Mouse (Mus musculus) C2C12 (cell line): ENCODE data around the gene Slc4a4. TPM values are rescaled to one million over a fixed set of nuclear protein-coding genes. Genes with fewer than 3 reads are reported as not detected.

Experiments used
- H3K27me3 ChIP-seq: one replicate; pipeline ENCODE4 v1.6.1; 2011; ENCODE audit not compliant: control insufficient read depth, insufficient read depth, insufficient read length
- H3K36me3 ChIP-seq: one replicate; pipeline ENCODE4 v1.6.1; 2011; ENCODE audit not compliant: control insufficient read depth, insufficient read depth
- H3K4me3 ChIP-seq: one replicate; pipeline ENCODE4 v1.5.1; 2011; ENCODE audit warnings: mild to moderate bottlenecking, control low read depth; ENCODE audit not compliant: poor library complexity, insufficient read depth, severe bottlenecking
- H3K79me2 ChIP-seq: one replicate; pipeline ENCODE4 v1.6.1; 2011; ENCODE audit not compliant: control insufficient read depth, insufficient read depth
- H3K79me3 ChIP-seq: one replicate; pipeline ENCODE4 v1.6.1; 2011; ENCODE audit warnings: low read depth, control low read depth
- H3ac ChIP-seq: one replicate; pipeline ENCODE3; 2011; ENCODE audit warnings: low read depth; ENCODE audit not compliant: control insufficient read depth, insufficient read length
- CEBPB ChIP-seq: IDR thresholded peaks from one replicate; pipeline ENCODE4 v1.6.1; 2011; ENCODE audit warnings: low read depth, mild to moderate bottlenecking, control low read depth, moderate library complexity
- CTCF ChIP-seq: IDR thresholded peaks from one replicate; pipeline ENCODE4 v1.5.1; 2011; ENCODE audit not compliant: control insufficient read depth, insufficient read depth, insufficient read length
- FOSL1 ChIP-seq: IDR thresholded peaks from one replicate; pipeline ENCODE4 v1.8.0; 2011; ENCODE audit warnings: mild to moderate bottlenecking, low read length; ENCODE audit not compliant: poor library complexity, insufficient read depth, severe bottlenecking
- MAX ChIP-seq: IDR thresholded peaks from one replicate; pipeline ENCODE4 v1.6.1; 2011; ENCODE audit warnings: mild to moderate bottlenecking, control low read depth
- MYOD1 ChIP-seq: IDR thresholded peaks from one replicate; pipeline ENCODE4 v1.6.1; 2011; ENCODE audit warnings: low read depth; ENCODE audit not compliant: control insufficient read depth, insufficient read length
- MYOG ChIP-seq: IDR thresholded peaks from one replicate; pipeline ENCODE4 v1.6.1; 2011; ENCODE audit not compliant: control insufficient read depth, insufficient read length; ENCODE audit errors: extremely low read depth
- USF1 ChIP-seq: IDR thresholded peaks from one replicate; pipeline ENCODE4 v1.6.1; 2011; ENCODE audit warnings: low read depth, mild to moderate bottlenecking, control low read depth, moderate library complexity
- polyA plus RNA-seq: library from polyadenylated mRNA; unstranded; fragments of >200 nt; fragmentation: generic; extraction: Trizol; gene quantifications from one replicate; pipeline ENCODE4 v1.2.1, GENCODE M21; 2012; ENCODE audit warnings: missing spikeins

The Slc4a4 gene
- polyA plus RNA-seq, 1 experiment = 0.06 TPM

GRCm38 (mm10) chr5:88930129-88930528 lies 43.5 kb downstream of the Slc4a4 start:
- H3K79me3 ChIP-seq = no peaks in the 10 kb centered on the region
- H3K79me2 ChIP-seq = no peaks in the 10 kb centered on the region
- no peak overlapping the region for H3K4me3 ChIP-seq
- H3K36me3 ChIP-seq = no peaks in the 10 kb centered on the region
- H3K27me3 ChIP-seq = peaks cover 14% of the 10 kb centered on the region
- no peak overlapping the region for H3ac ChIP-seq
- TF ChIP-seq CEBPB = no peak
- no peak for TF ChIP-seq MYOG
- no peak for TF ChIP-seq CTCF
- no peak for TF ChIP-seq MYOD1
- no peak for TF ChIP-seq MAX

GRCm38 (mm10) chr5:88930611-88931010 lies 44.0 kb downstream of the Slc4a4 start:
- Histone ChIP-seq H3K4me3 (no peak overlapping the region), H3K36me3 (no peaks in the 10 kb centered on the region), H3K79me3 (no peaks in the 10 kb centered on the region), H3K79me2 (no peaks in the 10 kb centered on the region), H3ac (no peak overlapping the region), H3K27me3 (peaks cover 11% of the 10 kb centered on the region)
- TF ChIP-seq CTCF (no peak), USF1 (no peak), MYOG (no peak), MYOD1 (no peak), MAX (no peak), FOSL1 (no peak), CEBPB (no peak)

GRCm38 (mm10) chr5:88931176-88931575 lies 44.6 kb downstream of the Slc4a4 start:
- TF ChIP-seq MAX (no peak), MYOD1 (no peak), FOSL1 (no peak), CEBPB (no peak), USF1 (no peak), MYOG (no peak), CTCF (no peak)
- Histone ChIP-seq H3K79me3 (no peaks in the 10 kb centered on the region), H3K4me3 (no peak overlapping the region)

GRCm38 (mm10) chr5:88933454-88933853 lies 46.8 kb downstream of the Slc4a4 start:
- Histone ChIP-seq H3K27me3 (no peaks in the 10 kb centered on the region), H3K79me3 (no peaks in the 10 kb centered on the region), H3K4me3 (no peak overlapping the region), H3ac (no peak overlapping the region), H3K79me2 (no peaks in the 10 kb centered on the region), H3K36me3 (no peaks in the 10 kb centered on the region)
- TF ChIP-seq MYOG (no peak), CEBPB (no peak), USF1 (no peak), MYOD1 (no peak), FOSL1 (no peak), MAX (no peak), CTCF (no peak)

More at GRCm38 (mm10) chr5:88931176-88931575, 44.6 kb downstream of the Slc4a4 start:
- peaks cover 7% of the 10 kb centered on the region for H3K27me3 ChIP-seq
- no peak overlapping the region for H3ac ChIP-seq
- no peaks in the 10 kb centered on the region for H3K79me2 ChIP-seq
- no peaks in the 10 kb centered on the region for H3K36me3 ChIP-seq

DNA sequence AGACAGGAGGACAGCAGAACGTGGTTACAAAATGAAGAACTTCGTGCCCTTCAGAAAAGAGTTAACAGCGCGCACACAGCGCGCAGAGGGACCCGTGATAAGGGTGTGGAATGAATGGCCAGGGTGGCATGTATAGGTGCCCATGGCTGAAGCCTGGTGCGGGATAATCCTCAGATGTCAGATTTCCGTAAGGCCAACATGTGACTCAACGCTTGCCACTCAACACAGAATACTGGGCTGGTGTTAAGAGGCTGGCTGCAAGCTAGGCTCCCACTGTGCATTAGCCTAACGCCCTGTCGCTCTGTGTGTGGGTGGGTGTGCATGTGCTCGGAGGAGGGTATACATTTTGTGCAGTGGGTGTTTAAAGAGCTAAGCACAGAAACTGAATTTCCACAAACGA lies 47.3 kb downstream of the Slc4a4 start:
- Histone ChIP-seq H3K79me3 (no peaks in the 10 kb centered on the region), H3K79me2 (no peaks in the 10 kb centered on the region), H3K27me3 (no peaks in the 10 kb centered on the region), H3ac (no peak overlapping the region), H3K4me3 (no peak overlapping the region), H3K36me3 (no peaks in the 10 kb centered on the region)
- no peak for TF ChIP-seq MAX
- no peak for TF ChIP-seq MYOD1
- no peak for TF ChIP-seq CEBPB
- TF ChIP-seq FOSL1 = no peak
- TF ChIP-seq MYOG = no peak
- TF ChIP-seq CTCF = no peak
- no peak for TF ChIP-seq USF1

DNA sequence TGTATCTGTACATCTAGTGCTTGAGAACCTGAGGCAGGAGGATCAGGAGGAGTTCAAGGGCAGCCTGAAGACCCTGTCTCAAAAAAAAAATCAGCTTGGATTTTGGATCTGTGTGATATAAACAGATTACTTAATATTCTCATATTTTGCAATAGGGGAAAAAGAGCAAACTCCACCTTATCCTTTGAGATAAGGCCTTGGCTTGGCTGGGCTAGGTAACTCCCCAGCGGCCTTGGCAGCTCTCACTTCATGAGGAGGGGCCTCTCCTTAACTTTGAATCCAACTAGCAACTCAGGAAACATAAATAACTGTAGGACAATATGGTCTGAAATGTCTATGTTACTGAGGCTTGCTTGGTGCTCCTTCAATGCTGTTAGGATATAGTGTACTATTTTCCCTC lies 51.6 kb downstream of the Slc4a4 start:
- Histone ChIP-seq H3K79me2 (no peaks in the 10 kb centered on the region), H3K4me3 (no peak overlapping the region), H3K79me3 (no peaks in the 10 kb centered on the region), H3ac (no peak overlapping the region), H3K27me3 (no peaks in the 10 kb centered on the region), H3K36me3 (no peaks in the 10 kb centered on the region)
- TF ChIP-seq MYOD1 = no peak
- no peak for TF ChIP-seq USF1
- TF ChIP-seq FOSL1 = no peak
- TF ChIP-seq MYOG = no peak
- no peak for TF ChIP-seq MAX
- no peak for TF ChIP-seq CTCF
- TF ChIP-seq CEBPB = no peak
